Mouse (Mus musculus) kidney, postnatal 0 days (tissue): ENCODE results near the gene Tbc1d1. TPM values are rescaled to one million over a fixed set of nuclear protein-coding genes. Genes with fewer than 3 reads are reported as not detected.

Source experiments
- ATAC-seq: fragments of 200-750 bp; cut with Nextera tagmentation; replicated peaks from 2 replicates; pipeline ENCODE4 v1.8.0; 2017; ENCODE audit warnings: low read depth, moderate number of reproducible peaks, moderate TSS enrichment, moderate library complexity; ENCODE audit not compliant: low FRiP score
- DNase-seq: peaks from one replicate; pipeline ENCODE4 v3.0.0-alpha.2; 2016; ENCODE audit warnings: low spot score
- H3K27ac ChIP-seq: fragments of 300-500 bp; sonication (generic); 2 replicates; pipeline ENCODE4 v1.5.1; 2014; ENCODE audit warnings: mild to moderate bottlenecking
- H3K27me3 ChIP-seq: fragments of 300-500 bp; sonication (generic); 2 replicates; pipeline ENCODE4 v1.6.1; 2014; ENCODE audit warnings: low read length, mixed read lengths; ENCODE audit not compliant: insufficient read depth
- H3K36me3 ChIP-seq: fragments of 300-500 bp; sonication (generic); 2 replicates; pipeline ENCODE4 v1.6.1; 2014; ENCODE audit warnings: low read length, mixed read lengths; ENCODE audit not compliant: insufficient read depth
- H3K4me1 ChIP-seq: fragments of 300-500 bp; sonication (generic); replicated peaks from 2 replicates; pipeline ENCODE4 v1.6.1; 2014; ENCODE audit warnings: antibody characterized with exemption, low read length, mixed read lengths; ENCODE audit not compliant: insufficient read depth
- H3K4me2 ChIP-seq: fragments of 300-500 bp; sonication (generic); 2 replicates; pipeline ENCODE4 v1.6.1; 2014; ENCODE audit warnings: mild to moderate bottlenecking, low read length, moderate library complexity, mixed read lengths
- H3K4me3 ChIP-seq: fragments of 300-500 bp; sonication (generic); replicated peaks from 2 replicates; pipeline ENCODE4 v1.5.1; 2014; ENCODE audit warnings: low read depth, low read length
- H3K9ac ChIP-seq: fragments of 300-500 bp; sonication (generic); 2 replicates; pipeline ENCODE4 v1.6.1; 2014; ENCODE audit warnings: low read depth, low read length
- H3K9me3 ChIP-seq: fragments of 300-500 bp; sonication (generic); replicated peaks from 2 replicates; pipeline ENCODE4 v1.6.1; 2016; ENCODE audit warnings: low read length, inconsistent platforms, mixed read lengths
- CTCF ChIP-seq: IDR thresholded peaks from 2 replicates; pipeline ENCODE4 v1.5.1; 2016; ENCODE audit warnings: antibody characterized with exemption, low read depth, mild to moderate bottlenecking, moderate library complexity
- WGBS: fragments of 180-500 bp; shearing (Covaris S2); extraction: QIAGEN DNeasy Blood & Tissue Kit; methylation state at CpG from one replicate; pipeline ENCODE4 v1.1.7; 2014; 5-methylcytosine and 5-hydroxymethylcytosine counted together
- polyA plus RNA-seq: library from polyadenylated mRNA; unstranded; fragments of >200 nt; fragmentation: Nextera tagmentation; extraction: Ambion mirVana; gene quantifications from 2 replicates; pipeline ENCODE4 v1.2.1, GENCODE M21; 2015

The Tbc1d1 gene
- polyA plus RNA-seq, 1 experiment from 2014 or later = 26.2 TPM

- no peaks in the 10 kb centered on the region for H3K9me3 ChIP-seq
- DNase-seq (no peak), ATAC-seq (no peak; the same call in 1 of the 2 replicates)
- peak overlapping the region; percentile 77; the same call in 1 of the 2 replicates for H3K27ac ChIP-seq
- no peaks in the 10 kb centered on the region for H3K27me3 ChIP-seq
- peaks cover 15% of the 10 kb centered on the region; the same call in 1 of the 2 replicates for H3K36me3 ChIP-seq
- no peak overlapping the region for H3K4me3 ChIP-seq
- no peak overlapping the region for H3K4me2 ChIP-seq
- no peak overlapping the region for H3K9ac ChIP-seq
- WGBS = 83% methylated on average over 1 of the region's 1 CpGs
- TF ChIP-seq CTCF = peak; percentile 59
- H3K4me1 ChIP-seq = peaks cover 17% of the 10 kb centered on the region
Observed at GRCm38 (mm10) chr5:64313481-64313880, 157.4 kb downstream of the Tbc1d1 start.

- Histone ChIP-seq H3K36me3 (peaks cover 15% of the 10 kb centered on the region; the same call in 1 of the 2 replicates), H3K4me3 (no peak overlapping the region), H3K27ac (peak overlapping the region; percentile 77), H3K9ac (no peak overlapping the region), H3K9me3 (no peaks in the 10 kb centered on the region), H3K27me3 (no peaks in the 10 kb centered on the region), H3K4me2 (no peak overlapping the region), H3K4me1 (peaks cover 17% of the 10 kb centered on the region)
- WGBS = 23% methylated on average over 6 of the region's 6 CpGs
- DNase-seq (peak; percentile 61), ATAC-seq (peak; percentile 58)
- TF ChIP-seq CTCF = no peak
Observed at GRCm38 (mm10) chr5:64314288-64315052, 158.4 kb downstream of the Tbc1d1 start.

GRCm38 (mm10) chr5:64315088-64315487 is 159.0 kb downstream of the Tbc1d1 start:
- peaks cover 17% of the 10 kb centered on the region for H3K4me1 ChIP-seq
- no peak overlapping the region for H3K9ac ChIP-seq
- H3K36me3 ChIP-seq = peaks cover 18% of the 10 kb centered on the region; the same call in 1 of the 2 replicates
- ATAC-seq (no peak), DNase-seq (no peak)
- H3K9me3 ChIP-seq = no peaks in the 10 kb centered on the region
- no peak overlapping the region for H3K4me3 ChIP-seq
- TF ChIP-seq CTCF = no peak
- H3K4me2 ChIP-seq = no peak overlapping the region
- 68% methylated on average over 1 of the region's 1 CpGs for WGBS
- H3K27me3 ChIP-seq = no peaks in the 10 kb centered on the region
- peak overlapping the region; percentile 61; the same call in 1 of the 2 replicates for H3K27ac ChIP-seq

- H3K9me3 ChIP-seq = no peaks in the 10 kb centered on the region
- WGBS = 86% methylated on average over 4 of the region's 4 CpGs
- H3K36me3 ChIP-seq = peaks cover 7% of the 10 kb centered on the region; the same call in 1 of the 2 replicates
- no peaks in the 10 kb centered on the region for H3K27me3 ChIP-seq
- no peak overlapping the region for H3K9ac ChIP-seq
- ATAC-seq (0 out of 2 replicates have a peak, but pooled peaks have one; percentile 2), DNase-seq (no peak)
- H3K4me1 ChIP-seq = peaks cover 18% of the 10 kb centered on the region
- peak overlapping the region; percentile 34; the same call in 1 of the 2 replicates for H3K27ac ChIP-seq
- TF ChIP-seq CTCF = no peak
- no peak overlapping the region for H3K4me2 ChIP-seq
- no peak overlapping the region for H3K4me3 ChIP-seq
Observed at GRCm38 (mm10) chr5:64323286-64323685, 167.2 kb downstream of the Tbc1d1 start.

GRCm38 (mm10) chr5:64324353-64324752 is 168.2 kb downstream of the Tbc1d1 start:
- Histone ChIP-seq H3K4me3 (no peak overlapping the region), H3K9me3 (no peaks in the 10 kb centered on the region), H3K27me3 (no peaks in the 10 kb centered on the region), H3K9ac (no peak overlapping the region), H3K4me1 (peaks cover 18% of the 10 kb centered on the region), H3K27ac (peak overlapping the region; percentile 34; the same call in 1 of the 2 replicates), H3K4me2 (no peak overlapping the region), H3K36me3 (peaks cover 15% of the 10 kb centered on the region; the same call in 1 of the 2 replicates)
- no peak for TF ChIP-seq CTCF
- ATAC-seq (peak; percentile 52; the same call in 1 of the 2 replicates), DNase-seq (no peak)
- 81% methylated on average over 12 of the region's 12 CpGs for WGBS

- WGBS = 91% methylated on average over 8 of the region's 8 CpGs
- Histone ChIP-seq H3K4me2 (no peak overlapping the region), H3K4me1 (peaks cover 18% of the 10 kb centered on the region), H3K27ac (peak overlapping the region; percentile 34), H3K4me3 (no peak overlapping the region), H3K36me3 (peaks cover 15% of the 10 kb centered on the region; the same call in 1 of the 2 replicates), H3K9me3 (no peaks in the 10 kb centered on the region), H3K27me3 (no peaks in the 10 kb centered on the region), H3K9ac (no peak overlapping the region)
- DNase-seq (no peak), ATAC-seq (no peak)
- no peak for TF ChIP-seq CTCF
Observed at GRCm38 (mm10) chr5:64324920-64325319, 168.8 kb downstream of the Tbc1d1 start.
